Mouse (Mus musculus) erythroblast, embryonic 14.5 days (primary cell): ENCODE measurements around the gene Cenpx.

ENCODE experiments used
- GATA1 ChIP-seq: IDR thresholded peaks from 2 replicates; pipeline ENCODE4 v1.6.1; 2012; ENCODE audit warnings: low read length, inconsistent platforms, mixed read lengths
- TAL1 ChIP-seq: IDR thresholded peaks from 3 replicates; pipeline ENCODE4 v1.6.1; 2012; ENCODE audit warnings: low read length, inconsistent platforms, mixed read lengths

- TF ChIP-seq GATA1 (no peak), TAL1 (no peak)
Measured at GRCm38 (mm10) chr11:120682683-120683082, 30.9 kb downstream of the Cenpx start.
